Mouse (Mus musculus): ENCODE measurements at regions not wholly inside any gene's neighbourhood (a gene's known extent, or its start where the extent isn't known, plus 50 kb on each side); places are given as distances from the start of the nearest gene placed in this dataset.

DNA sequence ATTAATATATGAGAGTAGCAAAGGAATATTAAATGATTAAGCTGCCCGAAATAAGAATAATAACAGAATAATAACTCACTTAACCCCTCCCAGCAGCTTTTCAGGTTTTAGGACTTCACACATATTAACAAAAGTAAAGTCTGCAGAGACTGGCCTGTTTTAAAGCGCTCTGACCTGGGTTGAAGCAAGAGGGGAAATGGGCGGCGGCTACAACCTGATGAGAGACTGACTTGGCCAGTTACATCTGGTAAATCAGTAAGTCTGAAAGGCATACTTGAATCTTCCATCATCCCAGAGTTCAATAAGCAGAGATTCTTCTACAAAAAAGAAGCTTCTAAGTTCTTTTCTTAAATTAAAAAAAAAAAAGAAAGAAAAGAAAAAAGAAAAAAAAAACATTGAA is 107.9 kb upstream of the Adgrl4 start:
- TF ChIP-seq CTCF (IDR thresholded peaks at IDR 0.05; ENCODE audit: low read depth) (no peak), EP300 (optimal IDR thresholded peaks at IDR 0.05) (no peak)

All from stomach, postnatal 0 days (tissue).